Comparison of ENCODE assay signal across 8 mouse cellular contexts in the genomic region with DNA sequence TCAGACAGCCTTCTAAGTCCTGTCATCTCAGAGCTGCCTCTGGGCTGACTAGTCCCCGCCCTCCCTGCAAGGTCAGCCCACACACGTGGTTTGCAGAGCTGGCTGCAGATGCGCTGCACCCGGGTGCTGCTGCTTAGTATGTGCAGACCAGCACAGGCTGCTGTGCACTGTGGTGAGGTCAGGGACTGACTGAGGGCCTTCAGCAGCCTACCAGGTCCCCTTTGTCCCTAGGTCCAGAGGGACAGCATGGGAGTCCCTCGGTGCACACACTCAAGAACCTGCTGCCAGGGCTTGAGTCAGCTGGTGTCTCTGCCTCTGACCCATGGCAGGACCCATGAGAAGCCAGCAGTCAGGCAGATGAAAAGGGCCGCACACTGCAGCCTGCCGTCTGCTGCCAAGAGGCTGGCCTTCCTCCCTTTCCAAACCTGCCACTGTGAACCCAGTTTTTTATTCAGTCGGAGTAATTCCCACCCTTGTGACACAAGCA. TPM values are rescaled to one million over a fixed set of nuclear protein-coding genes. Genes with fewer than 3 reads are reported as not detected.
DNase-seq lines count a peak whose midpoint lies in the region; ATAC-seq lines count a peak whose summit lies in the region.

No protein-coding gene starts in this region.

- H3K27me3 ChIP-seq in forebrain, embryonic 16.5 days (replicated peaks; ENCODE audit: control insufficient read depth, insufficient read depth, low read length), result no peaks in the 10 kb centered on the region
- H3K27me3 ChIP-seq in hindbrain, embryonic 10.5 days (ENCODE audit: insufficient read depth, poor library complexity, severe bottlenecking), result no peaks in the 10 kb centered on the region

- peak; percentile 26 for ATAC-seq in forebrain, embryonic 16.5 days

- WGBS in forebrain, embryonic 16.5 days, result 17% methylated on average over 8 of the region's 8 CpGs
- 10% methylated on average over 8 of the region's 8 CpGs for WGBS in hindbrain, embryonic 10.5 days

- H3K4me2 ChIP-seq in forebrain, embryonic 16.5 days (ENCODE audit: low read length), result no peak overlapping the region

- no peaks in the 10 kb centered on the region for H3K36me3 ChIP-seq in forebrain, embryonic 16.5 days (ENCODE audit: control insufficient read depth, insufficient read depth)
- H3K36me3 ChIP-seq in hindbrain, embryonic 10.5 days, result no peaks in the 10 kb centered on the region

- H3K9ac ChIP-seq in forebrain, embryonic 16.5 days (replicated peaks; ENCODE audit: low read depth, low read length), result no peak overlapping the region

- peaks cover 24% of the 10 kb centered on the region for H3K4me1 ChIP-seq in forebrain, embryonic 16.5 days (replicated peaks; ENCODE audit: control insufficient read depth, insufficient read depth, low read length)
- peaks cover 60% of the 10 kb centered on the region for H3K4me1 ChIP-seq in hindbrain, embryonic 10.5 days (replicated peaks)

- H3K9me3 ChIP-seq in forebrain, embryonic 16.5 days (ENCODE audit: control insufficient read depth, low read length), result no peaks in the 10 kb centered on the region
- H3K9me3 ChIP-seq in hindbrain, embryonic 10.5 days, result no peaks in the 10 kb centered on the region

- no peak overlapping the region for H3K4me3 ChIP-seq in forebrain, embryonic 16.5 days (replicated peaks; ENCODE audit: low read length)
- H3K4me3 ChIP-seq in hindbrain, embryonic 10.5 days, result peak overlapping the region; percentile 18; the same call in 1 of the 2 replicates

- peak; percentile 63 to 64 for DNase-seq in B cell, adult 2 months
- peak; percentile 94 for DNase-seq in adrenal gland, adult 2 months
- DNase-seq in hindbrain, embryonic 10.5 days (ENCODE audit: low spot score), result peak; percentile 77
- peak; percentile 56 to 58 for DNase-seq in layer of hippocampus, postnatal 36 days
- peak; percentile 60 for DNase-seq in lung, postnatal 25 days (ENCODE audit: low spot score)
- DNase-seq in retina, embryonic 14.5 days (ENCODE audit: low spot score), result peak; percentile 73
- DNase-seq in urinary bladder, adult 2 months (ENCODE audit: low spot score), result peak; percentile 37

- H3K27ac ChIP-seq in forebrain, embryonic 16.5 days (ENCODE audit: low read length), result no peak overlapping the region
- H3K27ac ChIP-seq in hindbrain, embryonic 10.5 days, result peak overlapping the region; percentile 83

RNA-seq across cellular contexts. Expression of gene Dnmt3a, which starts 25.4 kb away (rescaled TPM):
- 10 to 100 TPM; 36.7 to 42.4 TPM for total RNA-seq in adrenal gland, adult 2 months (2021)
- polyA plus RNA-seq in adrenal gland, adult 2 months (2012; rRNA removed), result 9.7 and 10.2 TPM in 2 replicates
- polyA plus RNA-seq in forebrain, embryonic 16.5 days (2015; fragmentation: Nextera tagmentation; extraction: Ambion mirVana), result 86.3 and 86.6 TPM in 2 replicates
- 114 and 127 TPM in 2 replicates for polyA plus RNA-seq in hindbrain, embryonic 10.5 days (2016; fragmentation: Nextera tagmentation; extraction: Ambion mirVana)
- 10 to 100 TPM; 75.4 to 79.8 TPM for total RNA-seq in layer of hippocampus, postnatal 36 days (2021)
- polyA plus RNA-seq in urinary bladder, adult 2 months (2012; rRNA removed), result 14.8 and 16.6 TPM in 2 replicates

Comparison
In these comparisons a context has a peak if more than half of its experiments do, and no peak if none do; other contexts are left out.
1. DNase-seq: peak in every context shown above with its lines; median percentile 94 in adrenal gland, adult 2 months; 77 in hindbrain, embryonic 10.5 days; 73 in retina, embryonic 14.5 days; 64 in B cell, adult 2 months; 60 in lung, postnatal 25 days; 57 in layer of hippocampus, postnatal 36 days; 37 in urinary bladder, adult 2 months.